Mouse (Mus musculus): ENCODE results near the gene Zbtb1.

GRCm38 (mm10) chr12:76336111-76336965 lies 33.7 kb upstream of the Zbtb1 start:
- no peak for TF ChIP-seq CTCF (IDR thresholded peaks at IDR 0.05; ENCODE audit: extremely low read depth, insufficient read length, insufficient replicate concordance, low read depth, low read length)
- no peak for TF ChIP-seq POLR2A (IDR thresholded peaks at IDR 0.05; ENCODE audit: low read depth, low read length)

Data from small intestine, adult 2 months (tissue).